Mouse (Mus musculus) liver (tissue): ENCODE measurements around the gene Ephb1.

ENCODE experiments used
- DNase-seq: peaks from one replicate; pipeline ENCODE4 v3.0.0-alpha.2; 2020; ENCODE audit warnings: mixed read lengths

The Ephb1 gene

GRCm38 (mm10) chr9:102130506-102130905 lies 224.0 kb downstream of the Ephb1 start:
- no peak for DNase-seq

- DNase-seq: no peak
Measured at GRCm38 (mm10) chr9:102126510-102126909, 228.0 kb downstream of the Ephb1 start.

DNA sequence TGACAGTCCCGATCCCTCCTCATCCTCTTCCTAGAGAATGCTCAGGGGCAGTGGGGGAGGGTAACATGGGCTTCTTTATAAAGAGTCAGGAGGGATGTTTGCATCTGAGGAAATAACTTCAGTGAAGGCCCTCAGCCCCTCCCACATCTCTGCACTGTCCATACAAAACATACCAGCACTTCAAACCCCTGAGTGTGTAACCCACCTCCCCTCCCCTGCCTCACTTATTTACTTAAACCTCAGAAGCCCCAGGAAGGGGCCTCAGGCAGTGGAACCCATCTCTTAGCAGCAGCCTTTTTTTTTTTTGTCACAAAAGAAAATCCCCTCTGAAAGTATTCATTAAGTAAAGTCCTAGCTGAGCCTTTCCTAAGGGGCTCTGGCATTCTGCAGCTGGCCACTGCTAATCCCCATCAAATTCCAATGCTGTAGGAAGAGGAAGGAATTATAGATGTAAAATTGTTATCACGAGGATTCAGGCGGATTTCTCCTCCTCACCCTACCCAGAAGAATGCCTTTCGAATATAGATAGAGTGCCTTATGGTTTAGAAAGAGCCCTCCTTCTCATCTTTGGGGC lies 231.5 kb downstream of the Ephb1 start:
- DNase-seq: no peak

DNA sequence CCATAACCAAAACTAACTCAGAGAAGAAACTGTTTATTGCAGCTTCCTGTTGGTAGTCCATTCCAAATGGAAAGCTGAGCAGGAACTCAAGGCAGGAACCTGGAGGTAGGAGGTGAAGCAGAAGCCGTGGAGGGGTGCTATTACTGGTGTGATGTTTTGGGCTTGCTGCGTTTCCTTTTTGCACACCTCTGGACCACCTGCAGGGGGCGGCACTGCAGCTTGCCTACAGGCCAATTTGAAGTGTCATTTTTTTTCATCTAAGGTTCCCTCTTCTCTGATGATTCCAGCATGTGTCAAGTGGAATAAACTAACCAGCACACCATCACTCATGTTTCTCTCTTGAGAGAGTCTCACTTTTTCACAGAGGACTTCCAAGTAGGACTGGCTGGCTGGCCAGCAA lies 235.1 kb downstream of the Ephb1 start:
- no peak for DNase-seq

DNA sequence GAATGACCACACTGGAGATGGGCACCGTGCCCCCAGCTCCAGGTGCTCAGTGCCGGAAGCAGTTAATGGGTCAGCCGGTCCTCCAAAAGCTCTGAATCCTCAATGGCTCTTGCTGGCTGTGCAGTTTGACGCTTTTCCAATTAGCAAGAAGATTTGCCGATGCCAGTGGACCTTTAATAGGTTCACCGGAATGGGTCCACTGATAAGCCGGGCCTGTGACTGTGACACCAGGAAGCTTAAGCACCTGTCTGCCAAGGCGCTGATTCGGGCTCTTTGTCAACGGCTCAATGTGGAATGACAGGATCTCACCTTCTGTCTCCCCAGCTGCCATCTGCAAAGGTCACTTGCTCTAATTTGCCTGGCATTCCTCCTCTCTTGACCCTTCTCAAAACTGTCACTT lies 239.2 kb downstream of the Ephb1 start:
- DNase-seq: no peak

- no peak for DNase-seq
Measured at GRCm38 (mm10) chr9:102111471-102111870, 243.0 kb downstream of the Ephb1 start.

DNA sequence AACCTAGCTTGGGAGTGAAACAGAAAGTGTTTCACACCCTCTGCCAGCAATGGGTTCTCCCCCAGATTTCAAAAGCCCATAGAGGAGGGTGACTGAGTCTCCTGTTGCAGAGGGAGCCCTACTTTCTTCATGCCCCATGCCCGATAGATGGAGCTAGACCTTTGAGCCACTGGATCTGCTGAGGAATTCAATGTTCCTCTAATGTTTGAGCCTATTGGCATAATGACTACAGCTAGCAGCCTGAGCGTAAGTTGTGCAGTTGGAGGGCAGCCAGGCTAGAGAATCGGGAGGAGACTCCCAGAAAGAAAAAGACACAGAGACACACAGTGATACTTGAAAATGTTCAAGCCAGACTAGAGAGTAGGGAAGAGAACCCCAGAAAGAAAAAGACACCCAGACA lies 246.5 kb downstream of the Ephb1 start:
- DNase-seq: no peak

GRCm38 (mm10) chr9:102107213-102107612 lies 247.3 kb downstream of the Ephb1 start:
- DNase-seq: no peak

DNA sequence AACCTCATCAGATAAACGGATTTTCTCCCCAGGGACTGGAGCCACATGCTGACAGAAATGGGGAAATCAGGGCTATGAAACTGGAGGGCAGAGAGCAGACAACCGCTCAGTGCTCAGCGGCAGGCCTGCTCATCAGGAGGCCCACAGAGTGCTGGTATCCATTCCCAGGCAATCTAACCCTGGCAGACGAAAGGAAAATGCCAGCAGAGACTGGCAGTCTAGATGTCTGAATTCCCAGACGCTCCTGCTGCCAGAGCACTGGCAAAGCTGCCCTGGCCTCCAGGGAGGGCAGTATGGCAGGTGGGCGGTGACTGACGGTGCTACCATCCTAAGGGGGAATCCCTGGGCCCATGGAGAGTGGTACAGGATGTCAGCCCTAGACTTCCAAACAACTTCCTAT lies 257.7 kb downstream of the Ephb1 start:
- DNase-seq: no peak

DNA sequence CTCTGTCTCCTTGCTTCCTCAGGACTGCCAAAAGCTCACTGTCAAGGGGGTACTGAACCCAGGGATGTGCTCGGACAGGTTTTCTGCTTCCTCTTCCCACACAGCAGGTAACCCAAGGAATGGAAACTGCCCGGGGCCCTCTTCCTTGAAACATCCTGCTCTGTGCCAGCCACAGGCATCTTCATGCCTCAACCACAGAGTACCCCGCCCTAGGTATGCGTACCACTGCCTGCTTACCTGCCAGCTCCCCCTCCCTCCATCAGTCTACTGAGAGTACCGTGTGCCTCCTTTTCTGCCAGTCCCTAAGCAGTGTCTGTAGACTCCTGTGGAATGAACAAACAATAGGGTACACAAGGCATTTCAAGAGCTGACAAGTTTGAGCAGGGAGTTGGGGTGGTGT lies 265.9 kb downstream of the Ephb1 start:
- DNase-seq: no peak

GRCm38 (mm10) chr9:102086053-102086706 lies 268.3 kb downstream of the Ephb1 start:
- no peak for DNase-seq

DNA sequence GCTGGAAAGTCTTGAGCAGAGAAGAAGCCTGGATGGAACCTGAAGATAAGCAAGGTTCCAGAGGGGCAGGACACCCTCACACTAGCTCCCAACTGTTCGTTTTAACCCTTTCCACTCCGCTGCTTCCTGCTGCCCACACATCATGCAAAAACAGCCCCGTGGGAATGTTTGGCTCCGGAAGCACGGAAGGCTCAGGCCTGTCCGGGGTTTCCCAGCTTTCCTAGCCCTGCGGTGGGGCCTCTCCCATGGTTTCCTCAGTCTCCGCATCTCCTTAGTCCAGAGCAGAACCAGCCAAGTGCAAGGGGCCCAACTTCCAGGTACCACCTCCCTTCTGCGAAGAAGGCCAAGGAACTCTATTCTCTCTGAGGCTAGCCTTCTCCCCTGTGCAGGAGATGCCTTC lies 269.0 kb downstream of the Ephb1 start:
- DNase-seq: no peak

DNA sequence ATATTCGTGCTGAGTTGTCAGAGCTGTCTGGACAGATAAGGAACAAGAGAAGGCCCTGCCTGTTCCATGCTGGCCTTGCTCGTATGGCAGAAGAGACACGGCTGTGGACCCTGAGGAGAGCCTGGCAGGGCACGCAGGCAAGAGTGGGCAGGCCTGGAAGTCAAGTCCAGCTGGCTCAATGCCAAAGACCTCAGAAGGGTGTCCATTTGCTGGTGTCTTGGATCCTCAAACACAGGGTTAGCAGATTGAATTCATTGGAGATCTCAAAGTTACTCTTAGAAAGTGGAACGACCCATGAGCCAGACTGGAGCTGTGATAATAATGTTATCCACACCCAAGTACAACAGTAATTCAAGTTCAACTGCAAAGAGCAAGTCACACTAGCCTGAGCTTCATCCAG lies 273.6 kb downstream of the Ephb1 start:
- no peak for DNase-seq

- no peak for DNase-seq
Measured at GRCm38 (mm10) chr9:102079151-102079550, 275.3 kb downstream of the Ephb1 start.

DNA sequence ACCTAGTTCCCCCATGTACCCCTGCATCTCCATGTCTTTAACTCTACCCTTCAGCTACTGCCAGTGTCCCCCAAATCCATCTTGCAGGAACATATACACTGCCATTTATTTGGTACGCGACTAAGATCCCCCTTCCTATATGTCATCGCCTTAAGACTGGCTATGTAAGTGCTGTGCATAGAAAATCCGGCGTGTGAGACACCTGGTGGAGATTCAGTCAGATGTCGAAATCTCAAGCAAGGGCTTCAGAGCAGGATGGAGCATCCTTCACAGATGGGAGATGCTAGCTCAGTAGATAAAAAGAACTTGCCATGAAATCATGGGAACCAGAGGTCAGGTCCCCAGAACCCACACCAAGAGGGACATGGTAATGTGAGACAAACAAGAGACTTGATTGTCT lies 276.3 kb downstream of the Ephb1 start:
- DNase-seq: no peak

DNA sequence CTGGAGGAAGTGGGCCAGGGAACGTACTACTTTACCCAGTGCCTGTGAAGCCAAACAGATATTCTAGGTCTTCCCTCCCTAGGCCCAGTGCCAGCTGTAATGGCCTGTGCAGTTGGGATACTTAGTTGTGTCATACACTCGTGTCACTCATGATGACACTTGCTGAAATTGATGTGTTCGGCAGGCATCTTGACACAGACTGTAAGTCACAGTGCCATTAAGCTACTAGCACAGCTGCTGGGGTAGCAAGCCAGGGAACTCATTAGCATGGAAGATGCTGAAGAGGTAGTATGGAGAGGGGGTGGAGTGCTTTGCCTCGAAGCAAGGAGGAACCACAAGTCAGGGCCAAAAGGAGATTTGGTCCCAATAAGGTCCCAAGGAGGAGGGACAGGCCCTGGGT lies 279.0 kb downstream of the Ephb1 start:
- DNase-seq: no peak

GRCm38 (mm10) chr9:102073404-102073803 lies 281.1 kb downstream of the Ephb1 start:
- DNase-seq: no peak

- DNase-seq: no peak
Measured at GRCm38 (mm10) chr9:102069151-102069882, 285.2 kb downstream of the Ephb1 start.

DNA sequence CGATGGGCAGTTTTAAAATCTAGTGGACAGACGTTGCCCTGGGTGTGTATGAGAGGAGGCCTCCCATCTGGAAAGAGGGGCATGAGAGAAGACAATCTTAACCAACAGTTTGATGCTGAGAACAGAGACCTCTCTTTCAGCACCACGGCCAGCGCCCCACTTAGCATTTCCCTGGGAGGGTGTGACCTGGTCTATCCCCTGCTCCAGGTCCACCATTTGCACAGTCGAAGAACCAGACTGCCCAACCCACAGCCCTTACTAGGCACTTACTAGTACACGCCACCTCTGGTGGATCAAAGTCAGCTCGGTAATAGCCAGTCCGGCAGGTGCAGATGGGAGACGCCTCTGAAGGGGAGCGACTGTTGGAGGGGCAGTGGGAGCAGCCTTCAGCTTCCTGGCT lies 287.9 kb downstream of the Ephb1 start:
- DNase-seq: peak; percentile 38

DNA sequence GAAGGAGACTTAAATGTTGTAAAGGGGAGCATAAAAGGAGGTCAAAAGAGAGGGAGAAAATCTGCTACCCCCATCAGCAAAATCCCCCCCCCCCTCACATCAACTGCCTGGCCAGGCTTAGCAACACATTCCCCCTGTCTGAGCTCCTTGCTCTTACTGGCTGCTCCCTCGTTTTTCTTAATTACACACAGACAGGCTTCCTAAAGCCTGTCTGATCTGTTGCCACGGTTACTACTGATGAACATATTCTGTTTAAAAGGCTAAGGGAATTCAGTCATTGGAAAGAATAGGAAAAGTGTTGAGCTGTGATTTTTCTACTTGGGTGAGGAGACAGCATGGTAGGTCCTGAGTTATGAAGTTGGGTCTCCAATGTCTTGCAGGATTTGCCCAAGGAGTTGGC lies 308.6 kb downstream of the Ephb1 start:
- DNase-seq: no peak

- no peak for DNase-seq
Measured at GRCm38 (mm10) chr9:102045111-102045861, 309.2 kb downstream of the Ephb1 start.

DNA sequence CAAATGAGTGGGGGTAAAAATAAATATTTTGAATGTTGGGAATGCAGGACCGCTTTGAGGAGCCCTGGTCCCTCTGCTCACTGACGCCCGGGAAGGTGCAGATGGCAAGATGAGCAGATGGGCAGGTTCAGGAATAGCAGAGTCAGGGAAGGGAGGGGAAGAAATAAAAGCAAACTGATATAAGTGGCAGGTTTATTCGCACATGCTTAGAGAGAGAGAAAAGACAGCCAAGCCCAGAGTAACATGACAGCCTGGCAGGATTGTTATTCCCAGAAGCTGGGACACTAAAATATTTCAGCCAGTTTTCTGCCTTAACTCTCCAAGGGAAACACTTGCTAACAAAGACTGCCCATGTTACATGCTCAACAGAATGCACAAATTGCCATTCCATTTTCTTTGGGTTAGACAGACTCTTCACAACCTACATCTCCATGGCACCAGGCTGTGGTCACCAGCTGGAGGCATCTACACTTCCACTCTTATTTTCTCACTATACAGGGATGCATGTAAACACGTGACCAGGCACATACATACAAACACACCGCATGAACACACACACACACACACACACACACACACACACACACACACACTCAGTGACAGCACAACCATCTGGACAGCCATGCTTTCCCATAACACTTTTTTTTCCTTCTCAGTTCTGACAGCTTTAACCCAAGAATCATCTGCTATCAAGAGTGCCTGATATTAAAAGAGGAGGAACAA lies 315.3 kb downstream of the Ephb1 start:
- no peak for DNase-seq

GRCm38 (mm10) chr9:102036132-102036531 lies 318.4 kb downstream of the Ephb1 start:
- no peak for DNase-seq
